Mouse (Mus musculus) hindbrain, embryonic 13.5 days (tissue): ENCODE results near the gene Soat1. TPM values are rescaled to one million over a fixed set of nuclear protein-coding genes. Genes with fewer than 3 reads are reported as not detected.
"Not testable (repeated sequence)": the region's sequence is repeated elsewhere in the genome, so short reads cannot be mapped to it uniquely, and the experiment has no call there.

Source experiments
- ATAC-seq: fragments of 200-750 bp; cut with Nextera tagmentation; 2 replicates; pipeline ENCODE4 v1.8.0; 2017; ENCODE audit warnings: moderate TSS enrichment; ENCODE audit not compliant: low FRiP score
- H3K27ac ChIP-seq: fragments of 300-500 bp; sonication (generic); 2 replicates; pipeline ENCODE4 v1.5.1; 2015; ENCODE audit warnings: inconsistent platforms, mild to moderate bottlenecking, moderate library complexity
- H3K27me3 ChIP-seq: fragments of 300-500 bp; sonication (generic); 2 replicates; pipeline ENCODE4 v1.6.1; 2015; ENCODE audit warnings: mild to moderate bottlenecking, inconsistent platforms
- H3K36me3 ChIP-seq: fragments of 300-500 bp; sonication (generic); 2 replicates; pipeline ENCODE4 v1.6.1; 2015; ENCODE audit warnings: mild to moderate bottlenecking, inconsistent platforms
- H3K4me1 ChIP-seq: fragments of 300-500 bp; sonication (generic); replicated peaks from 2 replicates; pipeline ENCODE4 v1.6.1; 2015; ENCODE audit warnings: inconsistent platforms
- H3K4me2 ChIP-seq: fragments of 300-500 bp; sonication (generic); 2 replicates; pipeline ENCODE4 v1.6.1; 2015; ENCODE audit warnings: inconsistent platforms, mild to moderate bottlenecking, moderate library complexity
- H3K4me3 ChIP-seq: fragments of 300-500 bp; sonication (generic); 2 replicates; pipeline ENCODE4 v1.5.1; 2015; ENCODE audit warnings: mild to moderate bottlenecking, inconsistent platforms
- H3K9ac ChIP-seq: fragments of 300-500 bp; sonication (generic); 2 replicates; pipeline ENCODE4 v1.6.1; 2015; ENCODE audit warnings: mild to moderate bottlenecking, inconsistent platforms
- H3K9me3 ChIP-seq: fragments of 300-500 bp; sonication (generic); 2 replicates; pipeline ENCODE4 v1.6.1; 2016; ENCODE audit warnings: inconsistent platforms
- WGBS: fragments of 180-500 bp; shearing (Covaris S2); methylation state at CpG from one replicate; pipeline ENCODE4 v1.1.7; 2015; 5-methylcytosine and 5-hydroxymethylcytosine counted together
- polyA plus RNA-seq: library from polyadenylated mRNA; unstranded; fragments of >200 nt; fragmentation: Nextera tagmentation; extraction: Ambion mirVana; gene quantifications from 2 replicates; pipeline ENCODE4 v1.2.1, GENCODE M21; 2015

Gene Soat1
- polyA plus RNA-seq, 1 experiment from 2014 or later, result 12.3 TPM

DNA sequence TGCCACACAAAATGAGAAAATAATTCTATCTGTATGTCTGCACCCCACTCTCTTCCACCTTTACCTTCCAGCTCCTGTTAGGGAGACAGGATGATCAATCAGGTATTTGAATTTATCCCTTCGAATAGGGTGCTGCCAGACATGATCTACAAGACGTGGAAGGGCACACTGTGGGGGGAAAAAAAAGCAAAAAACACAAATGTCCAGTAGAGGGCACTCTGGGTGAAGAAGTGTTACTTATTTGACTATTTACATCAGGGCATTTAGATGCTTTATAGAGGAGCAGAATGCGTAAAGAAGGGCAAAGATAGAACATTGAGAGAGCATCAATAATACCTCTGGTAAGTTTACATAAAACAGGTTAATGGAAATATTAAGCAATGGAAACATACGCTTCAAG lies 56.0 kb downstream of the Soat1 start:
- H3K27ac ChIP-seq, result no peak overlapping the region
- H3K4me2 ChIP-seq, result no peak overlapping the region
- H3K36me3 ChIP-seq, result no peaks in the 10 kb centered on the region
- H3K4me3 ChIP-seq, result no peak overlapping the region
- H3K4me1 ChIP-seq, result peaks cover 9% of the 10 kb centered on the region
- no peak for ATAC-seq
- 61% methylated on average over 4 of the region's 4 CpGs for WGBS
- H3K27me3 ChIP-seq, result no peaks in the 10 kb centered on the region
- 0 out of 2 replicates have a peak, but pooled peaks cover 2% of the 10 kb centered on the region for H3K9me3 ChIP-seq
- H3K9ac ChIP-seq, result no peak overlapping the region

- H3K36me3 ChIP-seq, result no peaks in the 10 kb centered on the region
- H3K4me3 ChIP-seq, result no peak overlapping the region
- H3K4me2 ChIP-seq, result no peak overlapping the region
- H3K9ac ChIP-seq, result no peak overlapping the region
- H3K9me3 ChIP-seq, result no peaks in the 10 kb centered on the region
- H3K27me3 ChIP-seq, result 0 out of 2 replicates have a peak, but pooled peaks cover 4% of the 10 kb centered on the region
- H3K4me1 ChIP-seq, result no peaks in the 10 kb centered on the region
- ATAC-seq, result no peak
- WGBS, result 80% methylated on average over 4 of the region's 4 CpGs
- H3K27ac ChIP-seq, result no peak overlapping the region
Measured at GRCm38 (mm10) chr1:156408521-156408920, 65.6 kb downstream of the Soat1 start.

DNA sequence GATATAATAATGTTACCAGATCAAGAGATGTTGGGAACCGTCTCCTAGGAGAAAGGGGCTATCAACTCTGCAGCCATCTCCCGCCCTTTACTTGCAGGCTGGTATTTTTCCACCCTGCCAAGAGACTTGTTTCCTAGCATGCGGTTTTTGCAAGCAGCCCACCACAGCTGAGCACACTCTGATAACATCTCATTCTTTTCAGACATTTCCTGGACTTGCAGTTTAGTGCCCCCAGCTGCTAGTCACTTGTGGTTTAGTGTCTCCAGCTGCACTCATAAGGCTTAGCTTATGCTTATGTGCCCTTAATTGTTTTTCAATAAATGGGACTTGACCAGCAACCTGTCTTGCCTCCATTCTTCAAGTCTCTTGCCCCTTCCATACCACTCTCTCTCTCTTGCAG lies 66.1 kb downstream of the Soat1 start:
- no peaks in the 10 kb centered on the region for H3K36me3 ChIP-seq
- no peaks in the 10 kb centered on the region for H3K4me1 ChIP-seq
- H3K27ac ChIP-seq, result no peak overlapping the region
- H3K27me3 ChIP-seq, result 0 out of 2 replicates have a peak, but pooled peaks cover 4% of the 10 kb centered on the region
- H3K9ac ChIP-seq, result no peak overlapping the region
- 78% methylated on average over 3 of the region's 3 CpGs for WGBS
- H3K4me2 ChIP-seq, result no peak overlapping the region
- no peaks in the 10 kb centered on the region for H3K9me3 ChIP-seq
- no peak for ATAC-seq
- H3K4me3 ChIP-seq, result no peak overlapping the region

DNA sequence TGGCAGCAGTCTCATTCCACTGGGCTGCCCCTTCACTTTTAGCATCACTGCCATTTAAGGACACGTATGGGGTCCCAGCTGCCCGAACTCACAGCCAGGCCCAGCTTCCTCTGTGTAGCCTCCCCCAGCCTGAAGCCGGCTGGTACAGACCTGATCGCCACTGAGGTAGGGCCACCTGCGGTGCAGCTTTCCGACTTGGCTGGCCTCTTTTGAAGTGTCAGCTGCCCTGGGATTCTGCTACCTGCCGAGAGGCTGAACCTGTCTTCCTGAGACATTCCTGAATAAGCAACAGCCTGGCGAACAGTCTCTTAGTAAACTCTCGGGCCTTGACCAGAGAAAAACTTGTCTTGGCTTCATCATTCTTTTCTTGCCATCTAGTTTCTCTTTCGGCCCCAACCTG lies 70.9 kb downstream of the Soat1 start:
- Histone ChIP-seq H3K9me3 (no peaks in the 10 kb centered on the region), H3K27me3 (no peaks in the 10 kb centered on the region), H3K36me3 (no peaks in the 10 kb centered on the region), H3K4me1 (no peaks in the 10 kb centered on the region), H3K4me3 (no peak overlapping the region), H3K4me2 (no peak overlapping the region), H3K27ac (no peak overlapping the region), H3K9ac (no peak overlapping the region)
- ATAC-seq, result no peak
- 40% methylated on average over 10 of the region's 10 CpGs for WGBS

GRCm38 (mm10) chr1:156402491-156402890 lies 71.6 kb downstream of the Soat1 start:
- no peak for ATAC-seq
- no peak overlapping the region for H3K4me3 ChIP-seq
- 59% methylated on average over 2 of the region's 2 CpGs for WGBS
- no peaks in the 10 kb centered on the region for H3K4me1 ChIP-seq
- no peak overlapping the region for H3K27ac ChIP-seq
- H3K27me3 ChIP-seq, result no peaks in the 10 kb centered on the region
- H3K9ac ChIP-seq, result no peak overlapping the region
- H3K4me2 ChIP-seq, result no peak overlapping the region
- no peaks in the 10 kb centered on the region for H3K9me3 ChIP-seq
- no peaks in the 10 kb centered on the region for H3K36me3 ChIP-seq

DNA sequence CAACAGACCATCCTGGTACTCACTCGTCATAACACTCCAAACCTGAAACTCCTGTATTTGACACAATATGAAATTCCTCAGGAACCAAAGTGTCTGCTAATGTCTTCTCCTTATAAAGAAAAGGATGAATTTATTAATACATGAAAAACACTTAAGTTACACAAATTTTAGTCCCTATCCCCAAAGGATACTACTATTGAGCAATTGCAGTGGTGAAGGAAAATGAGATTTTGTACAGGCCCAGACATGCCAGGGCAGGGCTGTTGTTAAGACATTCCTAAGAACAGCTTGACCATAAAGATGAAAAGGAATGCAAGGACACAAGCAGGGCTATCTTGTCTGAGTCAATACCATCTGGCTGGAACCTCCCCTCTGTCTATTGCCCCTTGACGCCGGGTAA lies 74.0 kb downstream of the Soat1 start:
- not testable (repeated sequence) for H3K27me3 ChIP-seq, H3K36me3 ChIP-seq, ATAC-seq, H3K9ac ChIP-seq, H3K4me3 ChIP-seq, H3K27ac ChIP-seq, H3K4me1 ChIP-seq, H3K9me3 ChIP-seq, H3K4me2 ChIP-seq
- WGBS, result 76% methylated on average over 3 of the region's 3 CpGs

- no peak for ATAC-seq
- no peak overlapping the region for H3K9ac ChIP-seq
- no peaks in the 10 kb centered on the region for H3K36me3 ChIP-seq
- H3K4me2 ChIP-seq, result no peak overlapping the region
- H3K27ac ChIP-seq, result no peak overlapping the region
- WGBS, result 83% methylated on average over 4 of the region's 4 CpGs
- no peaks in the 10 kb centered on the region for H3K9me3 ChIP-seq
- H3K4me1 ChIP-seq, result no peaks in the 10 kb centered on the region
- no peaks in the 10 kb centered on the region for H3K27me3 ChIP-seq
- H3K4me3 ChIP-seq, result no peak overlapping the region
Measured at GRCm38 (mm10) chr1:156393148-156393547, 81.0 kb downstream of the Soat1 start.

DNA sequence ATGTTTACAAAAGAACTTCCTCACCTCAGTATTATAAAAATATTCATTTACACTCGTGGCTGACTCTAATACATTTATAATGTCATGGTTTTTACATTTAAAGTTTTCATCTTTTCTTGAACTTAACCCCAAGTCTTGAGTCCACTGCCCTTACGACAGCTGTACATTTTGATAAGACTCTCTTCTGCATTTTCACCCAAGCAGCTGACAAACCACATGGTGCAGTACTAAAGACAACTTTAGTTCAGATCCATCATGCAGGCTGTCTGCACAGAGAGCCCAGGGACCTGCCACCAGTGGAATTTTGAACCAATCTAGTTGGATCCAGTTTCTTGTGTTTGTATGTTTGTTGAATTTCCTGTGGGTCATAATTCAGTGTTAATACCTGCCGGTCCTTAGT lies 87.3 kb downstream of the Soat1 start:
- Histone ChIP-seq H3K27me3 (no peaks in the 10 kb centered on the region), H3K4me1 (no peaks in the 10 kb centered on the region), H3K4me2 (no peak overlapping the region), H3K36me3 (no peaks in the 10 kb centered on the region), H3K9ac (no peak overlapping the region), H3K27ac (no peak overlapping the region), H3K4me3 (no peak overlapping the region), H3K9me3 (no peaks in the 10 kb centered on the region)
- WGBS, result 70% methylated on average over 3 of the region's 3 CpGs
- no peak for ATAC-seq

DNA sequence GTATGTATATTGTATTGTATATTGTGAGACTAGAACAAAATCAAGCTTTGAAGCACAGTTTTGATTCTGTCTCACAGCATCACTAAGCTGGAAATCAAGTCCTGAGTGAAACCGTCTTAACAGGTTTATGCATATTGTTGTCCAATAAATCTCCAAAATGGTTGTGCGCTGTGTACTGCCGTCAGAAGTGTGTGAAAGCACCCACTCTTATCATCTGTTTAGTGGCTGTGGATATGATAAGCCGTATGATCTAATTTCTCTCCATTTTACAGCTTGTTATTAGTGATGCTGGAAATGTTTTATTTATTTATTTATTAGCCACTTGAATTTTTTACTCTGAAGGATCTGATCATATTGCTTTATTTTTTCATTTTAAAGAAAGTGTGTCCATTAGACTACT lies 87.9 kb downstream of the Soat1 start:
- no peak overlapping the region for H3K9ac ChIP-seq
- ATAC-seq, result no peak
- no peaks in the 10 kb centered on the region for H3K9me3 ChIP-seq
- H3K27ac ChIP-seq, result no peak overlapping the region
- H3K27me3 ChIP-seq, result no peaks in the 10 kb centered on the region
- no peak overlapping the region for H3K4me3 ChIP-seq
- 94% methylated on average over 4 of the region's 4 CpGs for WGBS
- no peak overlapping the region for H3K4me2 ChIP-seq
- no peaks in the 10 kb centered on the region for H3K4me1 ChIP-seq
- H3K36me3 ChIP-seq, result no peaks in the 10 kb centered on the region

DNA sequence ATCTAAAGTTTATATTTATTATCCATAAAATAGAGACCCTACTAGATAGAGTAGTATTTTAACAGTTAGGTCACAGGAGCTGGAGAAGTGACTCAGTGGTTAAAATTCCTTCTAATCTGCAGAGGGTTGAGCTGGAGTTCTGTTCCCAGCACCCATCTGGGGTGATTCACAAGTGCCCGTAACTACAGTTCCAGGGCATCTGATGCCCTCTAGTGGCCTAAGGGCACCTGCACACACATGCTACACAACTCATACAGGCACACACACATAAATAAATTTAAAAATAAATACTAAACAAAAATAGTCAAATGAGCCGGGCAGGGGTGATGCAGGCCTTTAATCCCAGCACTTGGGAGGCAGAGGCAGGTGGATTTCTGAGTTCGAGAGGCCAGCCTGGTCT lies 92.9 kb downstream of the Soat1 start:
- Histone ChIP-seq H3K27ac (no peak overlapping the region), H3K9ac (no peak overlapping the region), H3K27me3 (no peaks in the 10 kb centered on the region), H3K36me3 (no peaks in the 10 kb centered on the region), H3K4me3 (no peak overlapping the region), H3K9me3 (no peaks in the 10 kb centered on the region), H3K4me1 (no peaks in the 10 kb centered on the region), H3K4me2 (no peak overlapping the region)
- no peak for ATAC-seq
- 94% methylated on average over 3 of the region's 3 CpGs for WGBS

Other genes with a start within 250 kb of the Soat1 start
- 0.39 and 0.58 TPM in 2 replicates for gene Tdrd5, start 170.7 kb downstream of the Soat1 start, polyA plus RNA-seq
- 0.12 TPM in 1 of 2 replicates, not detected in the other for gene Nphs2, start 163.6 kb downstream of the Soat1 start, polyA plus RNA-seq
- 567 and 588 TPM in 2 replicates for gene Gm2000, start 108.3 kb downstream of the Soat1 start, polyA plus RNA-seq
- 0.18 and 0.22 TPM in 2 replicates for gene Axdnd1, start 53.2 kb downstream of the Soat1 start, polyA plus RNA-seq
- gene Gm10031, start 49.7 kb upstream of the Soat1 start, polyA plus RNA-seq, result 0.52 and 0.79 TPM in 2 replicates
- gene Abl2, start 84.5 kb upstream of the Soat1 start, polyA plus RNA-seq, result 5.8 and 6.7 TPM in 2 replicates
- 3.2 and 5.9 TPM in 2 replicates for gene Tor3a, start 200.0 kb upstream of the Soat1 start, polyA plus RNA-seq
- 27.0 and 27.9 TPM in 2 replicates for gene Fam20b, start 244.8 kb upstream of the Soat1 start, polyA plus RNA-seq